Mouse (Mus musculus): ENCODE data around the gene Awat2. TPM values are rescaled to one million over a fixed set of nuclear protein-coding genes. Genes with fewer than 3 reads are reported as not detected.
"Not testable (repeated sequence)": the region's sequence is repeated elsewhere in the genome, so short reads cannot be mapped to it uniquely, and the experiment has no call there.

Gene Awat2
- 2.1 and 2.4 TPM in 2 replicates for polyA plus RNA-seq (2012; rRNA removed)

DNA sequence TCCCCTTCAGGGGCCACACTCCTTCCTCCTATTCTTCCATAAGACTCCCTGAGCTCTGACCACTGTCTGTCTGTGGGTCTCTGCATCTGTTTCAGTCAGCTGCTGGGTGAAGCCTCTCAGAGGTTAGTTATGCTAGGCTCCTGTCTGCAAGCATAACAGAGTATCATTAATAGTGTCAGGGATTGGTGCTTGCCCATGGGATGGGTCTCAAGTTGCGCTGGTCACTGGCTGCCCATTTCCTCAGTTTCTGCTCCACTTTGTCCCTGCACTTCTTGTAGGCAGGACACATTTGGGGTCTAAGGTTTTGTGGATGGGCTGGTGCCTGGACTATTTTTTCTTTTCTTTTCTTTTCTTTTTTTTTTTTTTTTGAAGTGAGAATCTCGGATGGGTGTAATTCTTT, at the start of gene Awat2:
TSS of gene Awat2 (minus strand) at position 101 of the 400 bp plus-strand sequence.
- not testable (repeated sequence) for H3K4me1 ChIP-seq (ENCODE audit: control insufficient read depth, insufficient read depth, low read length); H3K27me3 ChIP-seq (ENCODE audit: control insufficient read depth, insufficient read depth, low read length); H3K27ac ChIP-seq (ENCODE audit: control insufficient read depth, insufficient read depth, low read depth, low read length); H3K36me3 ChIP-seq (ENCODE audit: control insufficient read depth, insufficient read depth, low read length); H3K4me3 ChIP-seq (ENCODE audit: control insufficient read depth, low read depth, low read length)

DNA sequence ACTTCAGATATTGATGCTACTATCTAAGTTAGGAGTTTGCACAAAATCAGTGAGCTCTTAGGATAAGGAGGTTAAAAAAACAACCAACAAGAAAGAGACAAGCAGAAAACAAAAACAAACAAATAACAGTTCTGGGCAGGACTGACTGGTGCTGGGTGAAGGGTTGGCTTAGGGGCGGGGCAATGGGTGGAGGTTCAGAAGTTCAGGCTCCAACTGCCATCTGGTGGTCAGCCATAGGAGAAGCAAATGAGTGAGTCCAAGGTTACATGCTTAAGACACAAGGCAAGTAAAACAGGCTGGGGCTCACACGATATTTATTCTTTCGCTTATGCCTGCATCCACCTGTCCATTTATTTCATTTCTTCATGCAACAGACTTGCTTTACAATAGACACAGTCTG, 37.8 kb upstream of the Awat2 start:
- Histone ChIP-seq H3K27me3 (ENCODE audit: control insufficient read depth, insufficient read depth, low read length) (no peaks in the 10 kb centered on the region), H3K36me3 (ENCODE audit: control insufficient read depth, insufficient read depth, low read length) (no peaks in the 10 kb centered on the region), H3K27ac (ENCODE audit: control insufficient read depth, insufficient read depth, low read depth, low read length) (no peak overlapping the region), H3K4me1 (ENCODE audit: control insufficient read depth, insufficient read depth, low read length) (no peaks in the 10 kb centered on the region), H3K4me3 (ENCODE audit: control insufficient read depth, low read depth, low read length) (no peak overlapping the region)
- TF ChIP-seq POLR2A (IDR thresholded peaks at IDR 0.05; ENCODE audit: control insufficient read depth, low read depth, low read length) (no peak), CTCF (IDR thresholded peaks at IDR 0.05; ENCODE audit: control insufficient read depth, insufficient read depth, insufficient replicate concordance, low read depth, low read length) (peak; percentile 33; the same call in 1 of the 2 replicates)

DNA sequence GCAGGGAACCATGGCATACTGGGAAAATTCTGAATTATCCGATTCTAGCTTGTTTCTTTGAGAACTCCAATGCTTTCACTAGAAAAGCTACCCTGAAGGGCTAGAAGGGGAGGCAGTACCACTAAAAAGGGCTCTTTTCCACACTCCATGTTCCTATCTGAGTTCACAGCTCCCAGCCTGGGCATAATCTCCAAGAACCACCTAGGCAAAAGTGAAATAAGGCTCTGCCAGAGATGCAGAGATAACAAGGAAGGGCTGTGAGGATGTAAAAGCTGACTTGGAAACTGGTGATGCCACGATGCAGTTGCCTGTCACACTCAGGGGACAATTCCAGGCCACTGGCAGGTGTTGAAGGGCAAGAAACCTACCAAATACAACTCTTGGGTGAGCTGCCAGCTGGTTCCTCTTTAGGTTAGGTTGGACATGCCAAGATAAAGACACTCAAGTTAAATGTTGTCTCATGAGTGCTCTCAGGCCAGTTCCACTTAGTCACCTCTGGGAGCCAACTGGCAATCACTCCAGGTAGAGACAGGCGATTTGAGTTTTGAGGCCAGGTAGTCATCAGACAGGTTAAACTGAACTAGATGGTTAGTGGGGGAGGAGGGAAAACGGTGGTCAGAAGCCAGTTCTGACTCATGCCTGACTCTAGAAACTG, 33.2 kb upstream of the Awat2 start:
- Histone ChIP-seq H3K27me3 (ENCODE audit: control insufficient read depth, insufficient read depth, low read length) (no peaks in the 10 kb centered on the region), H3K27ac (ENCODE audit: control insufficient read depth, insufficient read depth, low read depth, low read length) (no peak overlapping the region), H3K4me3 (ENCODE audit: control insufficient read depth, low read depth, low read length) (no peak overlapping the region), H3K36me3 (ENCODE audit: control insufficient read depth, insufficient read depth, low read length) (no peaks in the 10 kb centered on the region), H3K4me1 (ENCODE audit: control insufficient read depth, insufficient read depth, low read length) (no peaks in the 10 kb centered on the region)
- TF ChIP-seq CTCF (IDR thresholded peaks at IDR 0.05; ENCODE audit: control insufficient read depth, insufficient read depth, insufficient replicate concordance, low read depth, low read length), result no peak
- TF ChIP-seq POLR2A (IDR thresholded peaks at IDR 0.05; ENCODE audit: control insufficient read depth, low read depth, low read length), result no peak

DNA sequence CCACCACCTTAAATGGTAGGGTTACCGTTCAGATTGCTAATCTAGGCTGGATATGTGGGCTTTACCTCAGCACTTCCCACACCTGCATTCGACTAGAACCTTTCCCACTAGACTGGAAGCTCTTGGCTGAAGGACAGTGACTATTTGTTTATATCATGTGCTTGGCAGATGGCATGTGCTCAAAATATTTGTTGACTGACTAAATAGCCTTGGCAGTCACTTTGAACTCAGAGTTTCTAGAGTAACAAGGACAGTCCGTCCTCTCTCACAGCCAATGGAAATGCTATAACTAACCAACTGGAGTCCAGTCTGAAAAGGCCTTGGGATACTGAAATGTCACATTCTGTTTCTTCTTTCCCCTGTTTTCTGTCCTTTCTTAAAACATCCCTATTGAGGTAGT, 29.0 kb upstream of the Awat2 start:
- Histone ChIP-seq H3K27ac (ENCODE audit: control insufficient read depth, insufficient read depth, low read depth, low read length) (no peak overlapping the region), H3K4me1 (ENCODE audit: control insufficient read depth, insufficient read depth, low read length) (no peaks in the 10 kb centered on the region), H3K27me3 (ENCODE audit: control insufficient read depth, insufficient read depth, low read length) (no peaks in the 10 kb centered on the region), H3K4me3 (ENCODE audit: control insufficient read depth, low read depth, low read length) (no peak overlapping the region), H3K36me3 (ENCODE audit: control insufficient read depth, insufficient read depth, low read length) (no peaks in the 10 kb centered on the region)
- TF ChIP-seq CTCF (IDR thresholded peaks at IDR 0.05; ENCODE audit: control insufficient read depth, insufficient read depth, insufficient replicate concordance, low read depth, low read length) (no peak), POLR2A (IDR thresholded peaks at IDR 0.05; ENCODE audit: control insufficient read depth, low read depth, low read length) (no peak)

DNA sequence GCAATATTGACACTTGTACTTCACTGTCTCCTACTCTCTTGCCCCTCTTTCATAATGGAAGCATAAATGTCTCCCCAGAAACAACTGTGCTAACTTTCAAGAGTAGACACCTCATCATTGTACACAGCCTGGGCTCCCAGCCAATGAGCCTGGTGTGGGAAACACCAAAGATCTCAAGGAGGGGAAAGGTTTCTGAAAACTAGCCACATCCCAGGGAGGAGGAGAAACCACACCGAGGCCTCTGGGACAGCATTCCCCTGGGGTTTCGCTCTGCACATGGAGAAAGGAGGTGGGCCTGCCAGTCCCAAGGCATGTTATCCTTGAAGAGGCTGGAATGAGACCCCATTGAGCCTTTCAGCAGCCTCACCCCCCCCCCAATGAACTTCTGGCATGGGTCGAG, 27.6 kb upstream of the Awat2 start:
- Histone ChIP-seq H3K4me1 (ENCODE audit: control insufficient read depth, insufficient read depth, low read length) (no peaks in the 10 kb centered on the region), H3K4me3 (ENCODE audit: control insufficient read depth, low read depth, low read length) (no peak overlapping the region)
- TF ChIP-seq POLR2A (IDR thresholded peaks at IDR 0.05; ENCODE audit: control insufficient read depth, low read depth, low read length) (no peak), CTCF (IDR thresholded peaks at IDR 0.05; ENCODE audit: control insufficient read depth, insufficient read depth, insufficient replicate concordance, low read depth, low read length) (no peak)

DNA sequence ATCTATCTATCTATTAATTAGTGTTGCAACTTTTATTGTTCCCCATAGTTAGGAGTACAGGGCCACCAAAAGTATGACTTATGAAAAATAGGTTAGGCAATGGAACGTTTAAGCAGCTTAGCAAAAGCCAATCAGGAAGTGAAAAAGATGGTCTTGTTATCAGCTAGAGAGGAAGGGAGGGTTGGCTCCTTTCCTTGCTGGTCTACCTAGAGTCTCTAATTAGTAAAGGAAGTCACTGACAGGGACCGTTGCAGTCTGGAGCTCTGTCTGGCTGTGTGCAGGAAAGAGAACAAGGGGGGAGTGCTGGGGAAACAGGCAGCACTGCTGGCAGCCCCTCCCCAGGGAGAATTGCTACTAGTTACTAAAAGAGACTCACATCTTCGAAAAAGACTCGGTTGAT, 25.5 kb upstream of the Awat2 start:
- TF ChIP-seq CTCF (IDR thresholded peaks at IDR 0.05; ENCODE audit: control insufficient read depth, insufficient read depth, insufficient replicate concordance, low read depth, low read length) (no peak), POLR2A (IDR thresholded peaks at IDR 0.05; ENCODE audit: control insufficient read depth, low read depth, low read length) (no peak)
- Histone ChIP-seq H3K4me3 (ENCODE audit: control insufficient read depth, low read depth, low read length) (no peak overlapping the region), H3K36me3 (ENCODE audit: control insufficient read depth, insufficient read depth, low read length) (no peaks in the 10 kb centered on the region), H3K27ac (ENCODE audit: control insufficient read depth, insufficient read depth, low read depth, low read length) (no peak overlapping the region), H3K4me1 (ENCODE audit: control insufficient read depth, insufficient read depth, low read length) (no peaks in the 10 kb centered on the region), H3K27me3 (ENCODE audit: control insufficient read depth, insufficient read depth, low read length) (no peaks in the 10 kb centered on the region)

More for the DNA sequence above, 27.6 kb upstream of the Awat2 start:
- no peaks in the 10 kb centered on the region for H3K36me3 ChIP-seq (ENCODE audit: control insufficient read depth, insufficient read depth, low read length)
- H3K27me3 ChIP-seq (ENCODE audit: control insufficient read depth, insufficient read depth, low read length), result no peaks in the 10 kb centered on the region
- H3K27ac ChIP-seq (ENCODE audit: control insufficient read depth, insufficient read depth, low read depth, low read length), result no peak overlapping the region

DNA sequence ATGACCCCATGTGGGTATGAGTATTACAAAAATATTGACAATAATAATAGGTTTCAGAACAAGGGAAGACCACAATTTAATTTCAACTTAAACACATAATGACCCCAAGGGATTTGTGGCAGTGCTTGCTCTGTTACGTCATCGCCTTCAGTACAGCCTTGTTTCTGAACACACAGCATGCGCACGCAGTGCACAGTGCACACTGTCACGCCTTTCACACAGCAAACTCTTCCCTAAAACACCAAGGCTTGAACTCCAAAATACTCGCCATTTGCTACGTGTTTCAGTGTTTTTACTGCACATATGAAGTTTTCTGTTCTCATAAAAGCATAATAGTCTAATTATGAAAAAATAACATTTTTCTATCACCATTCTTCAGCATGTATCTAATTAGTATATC, 1.0 kb upstream of the Awat2 start:
- no peak overlapping the region for H3K27ac ChIP-seq (ENCODE audit: control insufficient read depth, insufficient read depth, low read depth, low read length)
- no peaks in the 10 kb centered on the region for H3K36me3 ChIP-seq (ENCODE audit: control insufficient read depth, insufficient read depth, low read length)
- H3K4me3 ChIP-seq (ENCODE audit: control insufficient read depth, low read depth, low read length), result no peak overlapping the region
- H3K27me3 ChIP-seq (ENCODE audit: control insufficient read depth, insufficient read depth, low read length), result no peaks in the 10 kb centered on the region
- H3K4me1 ChIP-seq (ENCODE audit: control insufficient read depth, insufficient read depth, low read length), result no peaks in the 10 kb centered on the region
- TF ChIP-seq CTCF (IDR thresholded peaks at IDR 0.05; ENCODE audit: control insufficient read depth, insufficient read depth, insufficient replicate concordance, low read depth, low read length), result no peak
- no peak for TF ChIP-seq POLR2A (IDR thresholded peaks at IDR 0.05; ENCODE audit: control insufficient read depth, low read depth, low read length)

DNA sequence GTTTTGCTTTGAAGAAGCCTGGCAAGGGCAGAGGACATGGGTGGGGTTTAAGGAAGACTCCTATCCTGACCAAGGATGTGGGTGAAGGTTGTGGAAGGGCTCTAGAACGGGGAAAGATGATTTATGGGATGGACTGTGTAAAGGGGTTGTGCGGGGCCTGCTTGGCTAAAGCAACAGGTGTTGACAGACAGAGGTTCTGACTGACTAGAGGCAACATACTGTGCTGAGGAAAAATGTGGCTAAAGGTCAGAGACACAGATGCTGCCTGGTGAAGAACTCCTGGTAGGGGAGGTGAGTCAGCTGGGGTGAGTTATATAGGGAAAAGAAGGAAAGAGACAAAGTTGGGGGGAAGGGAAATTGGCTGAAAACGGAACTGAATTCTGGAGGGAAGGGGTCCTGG, 10.2 kb downstream of the Awat2 start:
- H3K27me3 ChIP-seq (ENCODE audit: control insufficient read depth, insufficient read depth, low read length), result no peaks in the 10 kb centered on the region
- no peak overlapping the region for H3K27ac ChIP-seq (ENCODE audit: control insufficient read depth, insufficient read depth, low read depth, low read length)
- peak overlapping the region; percentile 33; the same call in 1 of the 2 replicates for H3K4me3 ChIP-seq (ENCODE audit: control insufficient read depth, low read depth, low read length)
- TF ChIP-seq CTCF (IDR thresholded peaks at IDR 0.05; ENCODE audit: control insufficient read depth, insufficient read depth, insufficient replicate concordance, low read depth, low read length) (no peak), POLR2A (IDR thresholded peaks at IDR 0.05; ENCODE audit: control insufficient read depth, low read depth, low read length) (no peak)
- H3K36me3 ChIP-seq (ENCODE audit: control insufficient read depth, insufficient read depth, low read length), result no peaks in the 10 kb centered on the region
- H3K4me1 ChIP-seq (ENCODE audit: control insufficient read depth, insufficient read depth, low read length), result no peaks in the 10 kb centered on the region
